Mouse (Mus musculus): ENCODE measurements around the gene Slc16a6. TPM values are rescaled to one million over a fixed set of nuclear protein-coding genes. Genes with fewer than 3 reads are reported as not detected.
A peak's percentile ranks its signal among the peaks of the same experiment; 100 is the strongest.

Gene Slc16a6
- 8.4 and 8.7 TPM in 2 replicates for polyA plus RNA-seq (2015; fragmentation: Nextera tagmentation; extraction: Ambion mirVana)

- Histone ChIP-seq H3K27ac (ENCODE audit: low read length) (peak within 1 kb of the TSS; percentile 85), H3K27me3 (ENCODE audit: insufficient read depth, low read length) (no peaks in the 10 kb centered on the region), H3K9me3 (ENCODE audit: low read length) (no peaks in the 10 kb centered on the region), H3K9ac (replicated peaks; ENCODE audit: low read length) (peak within 1 kb of the TSS; percentile 91), H3K4me3 (ENCODE audit: low read length) (peak within 1 kb of the TSS; percentile 75), H3K36me3 (ENCODE audit: insufficient read depth, low read length) (no peaks in the 10 kb centered on the region), H3K4me1 (ENCODE audit: insufficient read depth, low read length) (peaks cover 26% of the 10 kb centered on the region), H3K4me2 (replicated peaks; ENCODE audit: low read depth, low read length) (peak within 1 kb of the TSS; percentile 95)
- ATAC-seq (ENCODE audit: low FRiP score, low TSS enrichment), result peak; percentile 85
- WGBS, result under 1% methylated on average over 86 of the region's 111 CpGs
Observed at GRCm38 (mm10) chr11:109473171-109474085, at the start of gene Slc16a6, which contains the start of gene Arsg. Gene Slc16a6 (minus strand): TSS chr11:109473598. Gene Arsg (plus strand): TSS chr11:109473374.

GRCm38 (mm10) chr11:109520958-109521357 lies 47.6 kb upstream of the Slc16a6 start:
- no peak overlapping the region for H3K4me3 ChIP-seq (ENCODE audit: low read length)
- WGBS, result 58% methylated on average over 7 of the region's 7 CpGs
- no peak overlapping the region for H3K9ac ChIP-seq (replicated peaks; ENCODE audit: low read length)
- ATAC-seq (ENCODE audit: low FRiP score, low TSS enrichment), result no peak
- H3K36me3 ChIP-seq (ENCODE audit: insufficient read depth, low read length), result no peaks in the 10 kb centered on the region
- no peaks in the 10 kb centered on the region for H3K9me3 ChIP-seq (ENCODE audit: low read length)
- H3K27ac ChIP-seq (ENCODE audit: low read length), result no peak overlapping the region
- no peak overlapping the region for H3K4me2 ChIP-seq (replicated peaks; ENCODE audit: low read depth, low read length)
- no peaks in the 10 kb centered on the region for H3K27me3 ChIP-seq (ENCODE audit: insufficient read depth, low read length)
- H3K4me1 ChIP-seq (ENCODE audit: insufficient read depth, low read length), result no peaks in the 10 kb centered on the region

- Histone ChIP-seq H3K27me3 (ENCODE audit: insufficient read depth, low read length) (no peaks in the 10 kb centered on the region), H3K9ac (replicated peaks; ENCODE audit: low read length) (no peak overlapping the region), H3K4me3 (ENCODE audit: low read length) (no peak overlapping the region), H3K27ac (ENCODE audit: low read length) (no peak overlapping the region), H3K4me2 (replicated peaks; ENCODE audit: low read depth, low read length) (no peak overlapping the region), H3K9me3 (ENCODE audit: low read length) (no peaks in the 10 kb centered on the region), H3K36me3 (ENCODE audit: insufficient read depth, low read length) (no peaks in the 10 kb centered on the region), H3K4me1 (ENCODE audit: insufficient read depth, low read length) (no peaks in the 10 kb centered on the region)
- WGBS, result 91% methylated on average over 3 of the region's 3 CpGs
- ATAC-seq (ENCODE audit: low FRiP score, low TSS enrichment), result no peak
Observed at GRCm38 (mm10) chr11:109517816-109518215, 44.4 kb upstream of the Slc16a6 start.

- H3K4me2 ChIP-seq (replicated peaks; ENCODE audit: low read depth, low read length), result no peak overlapping the region
- H3K27ac ChIP-seq (ENCODE audit: low read length), result no peak overlapping the region
- H3K9me3 ChIP-seq (ENCODE audit: low read length), result no peaks in the 10 kb centered on the region
- no peaks in the 10 kb centered on the region for H3K27me3 ChIP-seq (ENCODE audit: insufficient read depth, low read length)
- no peaks in the 10 kb centered on the region for H3K36me3 ChIP-seq (ENCODE audit: insufficient read depth, low read length)
- no peak overlapping the region for H3K9ac ChIP-seq (replicated peaks; ENCODE audit: low read length)
- no peak for ATAC-seq (ENCODE audit: low FRiP score, low TSS enrichment)
- 94% methylated on average over 11 of the region's 11 CpGs for WGBS
- no peaks in the 10 kb centered on the region for H3K4me1 ChIP-seq (ENCODE audit: insufficient read depth, low read length)
- no peak overlapping the region for H3K4me3 ChIP-seq (ENCODE audit: low read length)
Observed at GRCm38 (mm10) chr11:109517330-109517729, 43.9 kb upstream of the Slc16a6 start.

- Histone ChIP-seq H3K9ac (replicated peaks; ENCODE audit: low read length) (no peak overlapping the region), H3K9me3 (ENCODE audit: low read length) (no peaks in the 10 kb centered on the region), H3K4me3 (ENCODE audit: low read length) (no peak overlapping the region), H3K36me3 (ENCODE audit: insufficient read depth, low read length) (no peaks in the 10 kb centered on the region), H3K4me2 (replicated peaks; ENCODE audit: low read depth, low read length) (no peak overlapping the region), H3K4me1 (ENCODE audit: insufficient read depth, low read length) (no peaks in the 10 kb centered on the region), H3K27ac (ENCODE audit: low read length) (no peak overlapping the region), H3K27me3 (ENCODE audit: insufficient read depth, low read length) (no peaks in the 10 kb centered on the region)
- no peak for ATAC-seq (ENCODE audit: low FRiP score, low TSS enrichment)
- 70% methylated on average over 3 of the region's 3 CpGs for WGBS
Observed at GRCm38 (mm10) chr11:109514064-109514612, 40.7 kb upstream of the Slc16a6 start.

- Histone ChIP-seq H3K9me3 (ENCODE audit: low read length) (no peaks in the 10 kb centered on the region), H3K4me3 (ENCODE audit: low read length) (no peak overlapping the region), H3K9ac (replicated peaks; ENCODE audit: low read length) (no peak overlapping the region), H3K27ac (ENCODE audit: low read length) (no peak overlapping the region), H3K4me1 (ENCODE audit: insufficient read depth, low read length) (no peaks in the 10 kb centered on the region), H3K4me2 (replicated peaks; ENCODE audit: low read depth, low read length) (no peak overlapping the region), H3K36me3 (ENCODE audit: insufficient read depth, low read length) (no peaks in the 10 kb centered on the region), H3K27me3 (ENCODE audit: insufficient read depth, low read length) (no peaks in the 10 kb centered on the region)
- WGBS, result 88% methylated on average over 16 of the region's 16 CpGs
- no peak for ATAC-seq (ENCODE audit: low FRiP score, low TSS enrichment)
Observed at GRCm38 (mm10) chr11:109512995-109513675, 39.7 kb upstream of the Slc16a6 start.

- Histone ChIP-seq H3K4me3 (ENCODE audit: low read length) (no peak overlapping the region), H3K4me2 (replicated peaks; ENCODE audit: low read depth, low read length) (no peak overlapping the region), H3K4me1 (ENCODE audit: insufficient read depth, low read length) (no peaks in the 10 kb centered on the region), H3K27ac (ENCODE audit: low read length) (no peak overlapping the region), H3K9ac (replicated peaks; ENCODE audit: low read length) (no peak overlapping the region), H3K36me3 (ENCODE audit: insufficient read depth, low read length) (no peaks in the 10 kb centered on the region), H3K27me3 (ENCODE audit: insufficient read depth, low read length) (no peaks in the 10 kb centered on the region), H3K9me3 (ENCODE audit: low read length) (no peaks in the 10 kb centered on the region; the same call in 1 of the 2 replicates)
- WGBS, result 51% methylated on average over 3 of the region's 3 CpGs
- no peak for ATAC-seq (ENCODE audit: low FRiP score, low TSS enrichment)
Observed at GRCm38 (mm10) chr11:109507068-109507467, 33.7 kb upstream of the Slc16a6 start.

- H3K4me1 ChIP-seq (ENCODE audit: insufficient read depth, low read length), result no peaks in the 10 kb centered on the region
- no peak overlapping the region for H3K9ac ChIP-seq (replicated peaks; ENCODE audit: low read length)
- WGBS, result 84% methylated on average over 4 of the region's 4 CpGs
- H3K4me2 ChIP-seq (replicated peaks; ENCODE audit: low read depth, low read length), result no peak overlapping the region
- ATAC-seq (ENCODE audit: low FRiP score, low TSS enrichment), result no peak
- H3K9me3 ChIP-seq (ENCODE audit: low read length), result no peaks in the 10 kb centered on the region; the same call in 1 of the 2 replicates
- H3K36me3 ChIP-seq (ENCODE audit: insufficient read depth, low read length), result no peaks in the 10 kb centered on the region
- no peaks in the 10 kb centered on the region for H3K27me3 ChIP-seq (ENCODE audit: insufficient read depth, low read length)
- H3K4me3 ChIP-seq (ENCODE audit: low read length), result no peak overlapping the region
- no peak overlapping the region for H3K27ac ChIP-seq (ENCODE audit: low read length)
Observed at GRCm38 (mm10) chr11:109505823-109506222, 32.4 kb upstream of the Slc16a6 start.

GRCm38 (mm10) chr11:109504977-109505376 lies 31.6 kb upstream of the Slc16a6 start:
- H3K27ac ChIP-seq (ENCODE audit: low read length), result no peak overlapping the region
- H3K36me3 ChIP-seq (ENCODE audit: insufficient read depth, low read length), result no peaks in the 10 kb centered on the region
- no peak overlapping the region for H3K4me3 ChIP-seq (ENCODE audit: low read length)
- no peaks in the 10 kb centered on the region for H3K4me1 ChIP-seq (ENCODE audit: insufficient read depth, low read length)
- no peak overlapping the region for H3K4me2 ChIP-seq (replicated peaks; ENCODE audit: low read depth, low read length)
- H3K27me3 ChIP-seq (ENCODE audit: insufficient read depth, low read length), result no peaks in the 10 kb centered on the region
- WGBS, result 35% methylated on average over 9 of the region's 9 CpGs
- no peak overlapping the region for H3K9ac ChIP-seq (replicated peaks; ENCODE audit: low read length)
- no peaks in the 10 kb centered on the region; the same call in 1 of the 2 replicates for H3K9me3 ChIP-seq (ENCODE audit: low read length)
- ATAC-seq (ENCODE audit: low FRiP score, low TSS enrichment), result no peak
